Mouse (Mus musculus) forebrain, embryonic 10.5 days (tissue): Measurements from ENCODE around the gene Nudt14. TPM values are rescaled to one million over a fixed set of nuclear protein-coding genes. Genes with fewer than 3 reads are reported as not detected.

ENCODE experiments used
- DNase-seq: peaks from one replicate; pipeline ENCODE4 v3.0.0-alpha.2; 2017; ENCODE audit warnings: low spot score; ENCODE audit errors: extremely low spot score
- H3K27ac ChIP-seq: fragments of 300-500 bp; sonication (generic); 2 replicates; pipeline ENCODE4 v1.5.1; 2016; ENCODE audit warnings: mild to moderate bottlenecking
- H3K27me3 ChIP-seq: fragments of 300-500 bp; sonication (generic); 2 replicates; pipeline ENCODE4 v1.6.1; 2016; ENCODE audit warnings: mild to moderate bottlenecking; ENCODE audit not compliant: poor library complexity, severe bottlenecking
- H3K36me3 ChIP-seq: fragments of 300-500 bp; sonication (generic); replicated peaks from 2 replicates; pipeline ENCODE4 v1.6.1; 2016; ENCODE audit warnings: mild to moderate bottlenecking, moderate library complexity
- H3K4me1 ChIP-seq: fragments of 300-500 bp; sonication (generic); 2 replicates; pipeline ENCODE4 v1.6.1; 2016
- H3K4me3 ChIP-seq: fragments of 300-500 bp; sonication (generic); 2 replicates; pipeline ENCODE4 v1.5.1; 2016; ENCODE audit warnings: mild to moderate bottlenecking, moderate library complexity
- H3K9me3 ChIP-seq: fragments of 300-500 bp; sonication (generic); 2 replicates; pipeline ENCODE4 v1.6.1; 2016; ENCODE audit warnings: mild to moderate bottlenecking, moderate library complexity
- WGBS: fragments of 180-500 bp; shearing (Covaris S2); methylation state at CpG from one replicate; pipeline ENCODE4 v1.1.7; 2016; 5-methylcytosine and 5-hydroxymethylcytosine counted together
- polyA plus RNA-seq: library from polyadenylated mRNA; unstranded; fragments of >200 nt; fragmentation: Nextera tagmentation; extraction: Ambion mirVana; gene quantifications from 2 replicates; pipeline ENCODE4 v1.2.1, GENCODE M21; 2016

Nudt14 gene
- polyA plus RNA-seq, 1 experiment from 2014 or later: 70.4 TPM

- Histone ChIP-seq H3K4me3 (no peak overlapping the region), H3K9me3 (no peaks in the 10 kb centered on the region), H3K36me3 (peaks cover 10% of the 10 kb centered on the region), H3K4me1 (peaks cover 58% of the 10 kb centered on the region), H3K27ac (peak overlapping the region; percentile 71), H3K27me3 (peaks cover 25% of the 10 kb centered on the region)
- WGBS: 91% methylated on average over 12 of the region's 12 CpGs
- DNase-seq: no peak
These were observed 20.4 kb downstream of the Nudt14 start for GRCm38 (mm10) chr12:112921518-112921917.

- H3K27me3 ChIP-seq: no peaks in the 10 kb centered on the region
- peaks cover 49% of the 10 kb centered on the region for H3K4me1 ChIP-seq
- no peak overlapping the region for H3K27ac ChIP-seq
- no peak for DNase-seq
- WGBS: 64% methylated on average over 8 of the region's 8 CpGs
- H3K36me3 ChIP-seq: peaks cover 25% of the 10 kb centered on the region
- H3K4me3 ChIP-seq: no peak overlapping the region
- H3K9me3 ChIP-seq: no peaks in the 10 kb centered on the region
These were observed 24.0 kb downstream of the Nudt14 start for GRCm38 (mm10) chr12:112917906-112918305.

- Histone ChIP-seq H3K4me1 (peaks cover 44% of the 10 kb centered on the region), H3K27ac (no peak overlapping the region)
- 84% methylated on average over 11 of the region's 11 CpGs for WGBS
These were observed 24.4 kb downstream of the Nudt14 start for GRCm38 (mm10) chr12:112917486-112917885.

GRCm38 (mm10) chr12:112916698-112917400 is 25.1 kb downstream of the Nudt14 start:
- Histone ChIP-seq H3K4me3 (no peak overlapping the region), H3K27me3 (no peaks in the 10 kb centered on the region), H3K9me3 (no peaks in the 10 kb centered on the region), H3K4me1 (peaks cover 38% of the 10 kb centered on the region), H3K36me3 (peaks cover 30% of the 10 kb centered on the region), H3K27ac (peak overlapping the region; percentile 49)
- 86% methylated on average over 16 of the region's 16 CpGs for WGBS
- DNase-seq: no peak

More at GRCm38 (mm10) chr12:112917486-112917885, 24.4 kb downstream of the Nudt14 start:
- H3K4me3 ChIP-seq: no peak overlapping the region
- peaks cover 29% of the 10 kb centered on the region for H3K36me3 ChIP-seq
- no peaks in the 10 kb centered on the region for H3K27me3 ChIP-seq
- no peaks in the 10 kb centered on the region for H3K9me3 ChIP-seq
- DNase-seq: no peak

GRCm38 (mm10) chr12:112915587-112915986 is 26.3 kb downstream of the Nudt14 start:
- no peaks in the 10 kb centered on the region for H3K9me3 ChIP-seq
- H3K36me3 ChIP-seq: peaks cover 42% of the 10 kb centered on the region
- WGBS: 90% methylated on average over 13 of the region's 13 CpGs
- H3K4me1 ChIP-seq: peaks cover 30% of the 10 kb centered on the region
- no peak overlapping the region for H3K4me3 ChIP-seq
- H3K27ac ChIP-seq: no peak overlapping the region
- no peaks in the 10 kb centered on the region for H3K27me3 ChIP-seq
- DNase-seq: no peak

- WGBS: 87% methylated on average over 11 of the region's 11 CpGs
- peak overlapping the region; percentile 25; the same call in 1 of the 2 replicates for H3K27ac ChIP-seq
These were observed 27.4 kb downstream of the Nudt14 start for GRCm38 (mm10) chr12:112914527-112914926.

GRCm38 (mm10) chr12:112912951-112913745 is 28.8 kb downstream of the Nudt14 start:
- WGBS: 94% methylated on average over 28 of the region's 28 CpGs
- no peak overlapping the region for H3K4me3 ChIP-seq
- no peak overlapping the region for H3K27ac ChIP-seq
- no peaks in the 10 kb centered on the region for H3K9me3 ChIP-seq
- H3K36me3 ChIP-seq: peaks cover 54% of the 10 kb centered on the region
- no peaks in the 10 kb centered on the region for H3K27me3 ChIP-seq
- peaks cover 23% of the 10 kb centered on the region for H3K4me1 ChIP-seq
- DNase-seq: no peak

More at GRCm38 (mm10) chr12:112914527-112914926, 27.4 kb downstream of the Nudt14 start:
- DNase-seq: no peak
- no peak overlapping the region for H3K4me3 ChIP-seq
- H3K4me1 ChIP-seq: peaks cover 23% of the 10 kb centered on the region
- no peaks in the 10 kb centered on the region for H3K27me3 ChIP-seq
- H3K36me3 ChIP-seq: peaks cover 44% of the 10 kb centered on the region
- H3K9me3 ChIP-seq: no peaks in the 10 kb centered on the region

- no peak for DNase-seq
- H3K4me1 ChIP-seq: peaks cover 18% of the 10 kb centered on the region
- no peak overlapping the region for H3K4me3 ChIP-seq
- H3K9me3 ChIP-seq: no peaks in the 10 kb centered on the region
- no peaks in the 10 kb centered on the region for H3K27me3 ChIP-seq
- H3K27ac ChIP-seq: no peak overlapping the region
- peaks cover 58% of the 10 kb centered on the region for H3K36me3 ChIP-seq
- WGBS: 92% methylated on average over 17 of the region's 17 CpGs
These were observed 30.2 kb downstream of the Nudt14 start for GRCm38 (mm10) chr12:112911701-112912100.

- H3K9me3 ChIP-seq: no peaks in the 10 kb centered on the region
- H3K27ac ChIP-seq: no peak overlapping the region
- peaks cover 9% of the 10 kb centered on the region; the same call in 1 of the 2 replicates for H3K4me1 ChIP-seq
- 96% methylated on average over 22 of the region's 22 CpGs for WGBS
- H3K4me3 ChIP-seq: no peak overlapping the region
- peaks cover 53% of the 10 kb centered on the region for H3K36me3 ChIP-seq
- no peaks in the 10 kb centered on the region for H3K27me3 ChIP-seq
- DNase-seq: no peak
These were observed 32.9 kb downstream of the Nudt14 start for GRCm38 (mm10) chr12:112908991-112909390.

GRCm38 (mm10) chr12:112905001-112905400 is 36.9 kb downstream of the Nudt14 start:
- no peaks in the 10 kb centered on the region for H3K27me3 ChIP-seq
- no peak for DNase-seq
- peaks cover 19% of the 10 kb centered on the region for H3K36me3 ChIP-seq
- H3K9me3 ChIP-seq: no peaks in the 10 kb centered on the region
- no peaks in the 10 kb centered on the region; the same call in 1 of the 2 replicates for H3K4me1 ChIP-seq
- WGBS: 83% methylated on average over 5 of the region's 5 CpGs
- H3K27ac ChIP-seq: no peak overlapping the region
- H3K4me3 ChIP-seq: no peak overlapping the region

- Histone ChIP-seq H3K36me3 (peaks cover 9% of the 10 kb centered on the region), H3K4me3 (no peak overlapping the region), H3K9me3 (no peaks in the 10 kb centered on the region), H3K27me3 (no peaks in the 10 kb centered on the region), H3K27ac (no peak overlapping the region), H3K4me1 (no peaks in the 10 kb centered on the region; the same call in 1 of the 2 replicates)
- DNase-seq: no peak
- WGBS: 84% methylated on average over 8 of the region's 8 CpGs
These were observed 38.0 kb downstream of the Nudt14 start for GRCm38 (mm10) chr12:112903941-112904340.

GRCm38 (mm10) chr12:112900641-112901040 is 41.3 kb downstream of the Nudt14 start:
- Histone ChIP-seq H3K9me3 (no peaks in the 10 kb centered on the region), H3K36me3 (no peaks in the 10 kb centered on the region), H3K4me1 (peaks cover 17% of the 10 kb centered on the region), H3K27ac (no peak overlapping the region), H3K27me3 (no peaks in the 10 kb centered on the region), H3K4me3 (no peak overlapping the region)
- DNase-seq: no peak
- WGBS: 90% methylated on average over 9 of the region's 9 CpGs

- no peaks in the 10 kb centered on the region for H3K36me3 ChIP-seq
- H3K9me3 ChIP-seq: no peaks in the 10 kb centered on the region
- H3K4me1 ChIP-seq: peaks cover 25% of the 10 kb centered on the region
- H3K27ac ChIP-seq: no peak overlapping the region
- 0 out of 2 replicates have a peak, but pooled peaks cover 4% of the 10 kb centered on the region for H3K27me3 ChIP-seq
- DNase-seq: no peak
- no peak overlapping the region for H3K4me3 ChIP-seq
- WGBS: 65% methylated on average over 4 of the region's 4 CpGs
These were observed 43.0 kb downstream of the Nudt14 start for GRCm38 (mm10) chr12:112898960-112899359.
